Mouse (Mus musculus) ovary, postnatal 10 days (tissue): ENCODE measurements around the gene Mxra7.
A peak's percentile ranks its signal among the peaks of the same experiment; 100 is the strongest.
"Not testable (repeated sequence)": the region's sequence is repeated elsewhere in the genome, so short reads cannot be mapped to it uniquely, and the experiment has no call there.

Experiments
- DNase-seq: peaks from one replicate; pipeline ENCODE4 v3.0.0; 2022; ENCODE audit warnings: low spot score

Mxra7 gene

GRCm38 (mm10) chr11:116827534-116828165 is at the start of gene Mxra7:
TSS of gene Mxra7 (minus strand) at chr11:116828046.
- DNase-seq = peak; percentile 69

- no peak for DNase-seq
Measured at GRCm38 (mm10) chr11:116873987-116874386, 46.1 kb upstream of the Mxra7 start.

GRCm38 (mm10) chr11:116871538-116871937 is 43.7 kb upstream of the Mxra7 start:
- DNase-seq = no peak

GRCm38 (mm10) chr11:116869641-116870040 is 41.8 kb upstream of the Mxra7 start:
- no peak for DNase-seq

- DNase-seq = no peak
Measured at GRCm38 (mm10) chr11:116869223-116869622, 41.4 kb upstream of the Mxra7 start.

GRCm38 (mm10) chr11:116868129-116868528 is 40.3 kb upstream of the Mxra7 start:
- DNase-seq = no peak

GRCm38 (mm10) chr11:116865945-116866585 is 38.2 kb upstream of the Mxra7 start:
- no peak for DNase-seq

GRCm38 (mm10) chr11:116864444-116864843 is 36.6 kb upstream of the Mxra7 start:
- no peak for DNase-seq

- DNase-seq = no peak
Measured at GRCm38 (mm10) chr11:116857183-116857850, 29.5 kb upstream of the Mxra7 start.

GRCm38 (mm10) chr11:116854279-116854678 is 26.4 kb upstream of the Mxra7 start:
- no peak for DNase-seq

GRCm38 (mm10) chr11:116853512-116853928 is 25.7 kb upstream of the Mxra7 start:
- DNase-seq = peak; percentile 96

- peak; percentile 97 for DNase-seq
Measured at GRCm38 (mm10) chr11:116852891-116853511, 25.2 kb upstream of the Mxra7 start, which contains the start of gene Srsf2. TSS of gene Srsf2 (minus strand) at chr11:116853094.

GRCm38 (mm10) chr11:116852291-116852890 is 24.5 kb upstream of the Mxra7 start, which contains the start of gene Mfsd11:
TSS of gene Mfsd11 (plus strand) at chr11:116852440.
- DNase-seq = peak; percentile 52

GRCm38 (mm10) chr11:116851576-116852290 is 23.9 kb upstream of the Mxra7 start:
- DNase-seq = no peak

- DNase-seq = no peak
Measured at GRCm38 (mm10) chr11:116850833-116851477, 23.1 kb upstream of the Mxra7 start.

GRCm38 (mm10) chr11:116850085-116850484 is 22.2 kb upstream of the Mxra7 start:
- DNase-seq = no peak

GRCm38 (mm10) chr11:116849587-116849986 is 21.7 kb upstream of the Mxra7 start:
- no peak for DNase-seq

GRCm38 (mm10) chr11:116848877-116849178 is 21.0 kb upstream of the Mxra7 start:
- not testable (repeated sequence) for DNase-seq

GRCm38 (mm10) chr11:116848086-116848876 is 20.4 kb upstream of the Mxra7 start:
- DNase-seq = no peak
